Mouse (Mus musculus): ENCODE measurements around the gene Commd8.

- TF ChIP-seq POLR2A (IDR thresholded peaks at IDR 0.05; ENCODE audit: insufficient read depth, low read length) (no peak), EP300 (IDR thresholded peaks at IDR 0.05; ENCODE audit: insufficient read depth, low read depth, low read length) (no peak), CTCF (IDR thresholded peaks at IDR 0.05; ENCODE audit: low read depth, low read length) (no peak)
Measured at GRCm38 (mm10) chr5:72203734-72204073, 35.7 kb upstream of the Commd8 start.
